Mouse (Mus musculus): ENCODE results near the gene Fbxw5. TPM values are rescaled to one million over a fixed set of nuclear protein-coding genes. Genes with fewer than 3 reads are reported as not detected.
A peak's percentile ranks its signal among the peaks of the same experiment; 100 is the strongest.
"Not testable (repeated sequence)": the region's sequence is repeated elsewhere in the genome, so short reads cannot be mapped to it uniquely, and the experiment has no call there.

The Fbxw5 gene
- total RNA-seq, 4 experiments from 2014 or later, result 116 to 120 (median 118) TPM

DNA sequence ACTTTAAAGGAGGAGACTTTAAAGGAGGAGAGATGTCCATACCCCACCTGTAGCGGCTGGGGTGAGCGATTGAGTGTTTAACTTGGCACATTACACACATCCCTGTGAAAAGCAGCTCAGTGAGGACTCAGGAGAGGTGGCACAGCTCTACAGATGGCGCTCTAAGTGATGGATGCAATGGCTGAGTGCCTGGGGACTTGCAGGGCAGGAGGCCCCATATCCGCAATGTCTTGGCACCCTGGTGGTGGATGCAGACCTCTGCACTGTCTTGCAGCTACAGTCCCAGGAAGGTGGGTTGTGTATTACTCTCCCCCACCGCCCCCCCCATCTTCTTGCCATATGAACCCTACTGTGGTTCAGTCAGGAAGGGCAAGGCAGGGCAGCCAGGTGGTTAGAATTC, 6.4 kb downstream of the Fbxw5 start:
- DNase-seq (ENCODE audit: low spot score in 2 of 2), result no peak

DNA sequence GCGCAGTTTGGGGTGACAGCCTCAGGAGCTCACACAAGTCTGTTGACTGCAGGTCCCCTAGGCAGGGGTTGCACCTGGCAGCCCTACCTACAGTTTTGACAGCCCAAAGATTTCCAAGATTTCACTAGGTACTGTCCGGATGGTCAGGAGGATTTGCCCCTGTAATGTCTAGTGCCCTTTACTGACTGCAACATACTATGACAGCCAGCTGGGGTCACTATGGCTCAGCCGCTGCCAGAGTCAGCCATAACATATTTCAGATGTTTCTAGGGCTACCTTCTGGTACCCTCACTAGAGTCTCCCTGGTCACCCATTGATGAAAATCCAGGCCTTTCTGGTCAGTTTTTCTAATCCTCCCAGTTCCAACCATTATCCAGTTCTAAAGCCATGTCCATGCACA, 9.4 kb downstream of the Fbxw5 start:
- no peak for DNase-seq (ENCODE audit: low spot score in 2 of 2)

DNA sequence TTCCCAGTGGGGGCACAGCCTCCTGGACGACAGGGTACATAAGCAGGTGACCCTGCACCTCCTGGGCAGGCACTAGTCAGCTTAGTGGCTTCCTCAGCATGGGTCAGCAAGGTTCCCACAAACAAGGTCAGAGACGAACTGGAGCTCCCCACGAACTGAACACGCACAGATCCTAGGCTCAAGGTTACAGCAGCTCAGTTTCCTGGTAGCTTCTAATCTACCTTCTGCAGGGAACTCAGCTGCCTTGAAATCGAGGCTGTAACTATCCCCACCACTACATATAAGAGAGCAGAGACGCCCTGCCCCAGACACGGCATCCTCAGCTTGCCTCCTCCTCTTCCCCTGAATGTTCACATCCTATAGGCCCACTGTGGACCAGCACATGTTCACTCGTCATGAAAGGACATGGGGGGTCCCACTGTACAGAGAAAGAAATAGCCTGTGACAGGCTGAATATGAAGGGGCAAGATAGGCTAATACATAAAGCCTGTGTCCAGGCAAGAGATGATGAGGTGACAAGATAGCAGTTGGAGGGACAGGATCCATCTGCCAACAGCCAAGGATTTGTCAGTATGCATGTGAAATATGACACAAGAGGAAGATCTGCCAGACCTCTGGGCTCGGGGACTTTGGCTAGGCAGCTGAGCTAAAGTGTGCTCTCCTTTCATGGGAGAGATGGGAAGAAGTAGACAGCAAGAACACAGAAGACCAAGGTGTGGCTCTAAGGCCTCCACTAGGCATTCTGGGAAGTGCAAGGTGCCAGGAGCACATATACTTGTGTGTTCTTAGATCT, 26.2 kb downstream of the Fbxw5 start:
- DNase-seq (ENCODE audit: low spot score in 2 of 2), result no peak

DNA sequence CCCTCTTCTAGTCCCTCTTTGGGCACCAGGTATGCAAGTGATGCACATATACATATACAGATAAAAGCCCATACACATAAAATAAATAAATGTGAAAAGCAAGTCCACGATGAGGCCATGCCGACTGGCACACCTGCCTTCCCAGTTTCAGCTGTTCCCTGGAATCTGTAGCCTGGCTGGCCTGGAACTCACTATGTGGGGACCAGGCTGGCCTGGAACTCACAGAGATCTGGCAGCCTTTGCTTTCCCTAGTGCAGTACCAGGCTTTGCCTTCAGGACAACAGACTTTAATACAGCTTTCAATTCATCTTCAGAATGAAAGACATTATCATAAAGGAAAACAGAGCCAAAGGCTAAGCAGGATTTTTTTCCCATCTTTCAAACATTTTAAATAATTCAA, 33.2 kb downstream of the Fbxw5 start:
- no peak for DNase-seq (ENCODE audit: low spot score in 2 of 2)

DNA sequence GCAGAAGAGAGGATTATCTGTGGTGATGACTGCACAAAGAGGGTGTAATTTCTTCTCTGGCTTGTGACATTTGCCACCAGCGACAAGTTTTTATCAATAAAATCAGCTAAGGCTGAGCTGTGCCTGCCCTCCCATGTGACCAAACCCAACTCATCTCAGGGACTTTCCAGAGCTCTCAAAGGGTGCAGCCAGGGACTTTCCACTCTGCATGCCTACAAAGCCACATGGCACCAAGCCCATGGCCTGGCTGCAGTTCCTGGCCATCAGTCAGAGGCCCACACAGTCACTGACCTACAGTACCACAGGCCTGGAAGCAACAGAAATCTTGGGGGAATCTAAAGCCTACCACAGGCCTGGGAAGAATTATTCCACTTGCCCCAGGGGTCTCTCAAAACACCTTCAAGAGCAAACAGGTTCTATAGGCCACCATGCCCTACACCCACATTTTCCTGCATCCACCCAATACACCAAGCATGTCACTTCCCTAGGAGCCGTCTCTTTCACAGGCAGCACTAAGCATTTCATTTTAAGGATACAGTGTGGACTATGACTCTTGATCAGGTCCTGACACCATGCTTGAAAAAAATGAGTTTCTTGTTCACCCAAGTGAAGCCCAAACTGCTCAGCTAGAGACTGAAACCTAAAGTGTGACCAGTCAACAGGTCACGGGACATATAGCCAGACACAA, 33.8 kb downstream of the Fbxw5 start:
- DNase-seq (ENCODE audit: low spot score in 2 of 2), result peak in 1 of 2 experiments; percentile 38

DNA sequence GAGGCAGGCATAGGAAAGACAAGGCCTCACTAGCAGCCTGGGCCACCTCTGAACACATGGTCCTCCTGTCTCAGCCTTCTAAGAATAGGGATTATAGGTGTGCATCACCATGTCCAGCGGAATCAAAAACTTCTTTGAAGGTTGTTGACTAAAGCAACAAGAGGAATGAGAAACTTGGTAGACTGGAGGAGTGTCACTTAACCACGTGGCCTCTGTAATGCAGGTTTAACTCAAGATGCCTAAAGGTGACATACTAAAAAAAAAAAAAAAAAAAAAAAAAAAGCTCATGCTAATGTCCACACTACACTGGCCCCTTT, 34.3 kb downstream of the Fbxw5 start:
- no peak for DNase-seq (ENCODE audit: low spot score in 2 of 2)

DNA sequence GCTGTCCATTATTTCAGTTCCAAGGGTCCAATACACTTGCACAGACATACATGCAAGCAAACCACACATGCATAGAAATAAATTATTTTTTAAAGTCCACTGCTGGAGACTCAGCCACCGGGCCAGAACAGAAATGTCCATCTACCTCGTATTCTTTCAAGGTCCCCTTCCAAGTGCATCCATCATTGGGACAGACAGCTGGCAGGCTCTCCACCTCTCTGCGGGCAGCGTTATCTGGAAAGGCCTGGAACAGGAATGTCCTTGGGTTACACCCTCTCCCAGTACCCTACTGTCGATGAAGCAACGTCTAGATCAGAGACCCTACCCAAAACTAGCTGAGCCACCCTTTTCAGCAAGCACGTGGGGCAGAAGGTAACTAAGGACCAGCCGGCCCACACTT, 36.0 kb downstream of the Fbxw5 start:
- DNase-seq (ENCODE audit: low spot score in 2 of 2), result no peak

DNA sequence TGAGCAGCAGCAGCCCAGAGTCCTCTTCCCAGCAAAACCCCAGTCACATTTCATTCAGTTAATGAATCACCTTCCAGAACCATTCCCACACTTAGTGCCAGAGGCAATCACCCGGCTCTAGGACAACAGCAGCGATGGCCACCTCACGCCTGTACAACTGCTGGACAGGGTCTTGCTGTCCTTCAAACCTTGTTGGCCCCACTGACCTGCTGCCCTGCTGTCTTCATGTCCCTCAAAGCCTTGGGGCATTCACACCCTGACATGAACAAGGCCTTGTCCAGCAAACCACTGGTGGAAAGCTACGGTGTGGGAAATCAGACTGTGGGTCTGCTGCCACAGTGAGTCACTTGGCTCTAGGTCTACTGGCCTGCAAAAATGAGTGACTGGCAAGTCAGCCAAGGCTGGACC, 40.0 kb downstream of the Fbxw5 start:
- no peak for DNase-seq (ENCODE audit: low spot score in 2 of 2)

DNA sequence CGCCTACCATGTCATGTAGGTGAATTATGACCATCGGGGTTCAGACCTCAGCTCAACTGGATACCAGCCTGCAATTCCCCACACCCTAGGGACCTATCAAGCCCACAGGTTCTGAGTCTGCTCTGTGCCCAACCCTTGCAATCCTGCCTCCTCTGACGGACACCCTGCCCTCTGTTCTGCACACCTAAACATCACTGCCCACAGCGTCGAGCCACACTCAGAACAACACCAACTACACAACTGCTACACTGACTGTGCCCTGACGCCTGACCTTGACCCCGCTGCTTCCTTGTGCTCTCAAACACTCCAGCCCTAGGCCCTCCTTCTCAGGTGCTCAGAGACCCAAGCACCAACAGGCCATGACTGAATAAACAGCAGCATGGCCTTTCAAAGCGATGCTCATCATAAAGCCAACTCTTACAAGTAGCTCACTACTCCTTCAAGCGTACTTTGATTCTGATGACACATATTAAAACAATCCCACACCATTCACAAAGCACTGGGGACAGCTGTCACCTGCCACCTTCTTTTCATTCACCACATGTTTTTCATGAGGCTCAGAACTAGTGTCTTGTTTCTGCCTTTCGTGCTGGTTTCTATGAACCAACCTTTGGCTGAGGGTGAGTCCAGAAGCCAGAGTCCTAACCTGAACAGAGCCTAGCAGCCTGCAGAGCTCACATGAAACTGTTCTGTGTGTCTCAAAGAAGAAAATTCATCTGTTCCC, 41.3 kb downstream of the Fbxw5 start:
- no peak for DNase-seq (ENCODE audit: low spot score in 2 of 2)

DNA sequence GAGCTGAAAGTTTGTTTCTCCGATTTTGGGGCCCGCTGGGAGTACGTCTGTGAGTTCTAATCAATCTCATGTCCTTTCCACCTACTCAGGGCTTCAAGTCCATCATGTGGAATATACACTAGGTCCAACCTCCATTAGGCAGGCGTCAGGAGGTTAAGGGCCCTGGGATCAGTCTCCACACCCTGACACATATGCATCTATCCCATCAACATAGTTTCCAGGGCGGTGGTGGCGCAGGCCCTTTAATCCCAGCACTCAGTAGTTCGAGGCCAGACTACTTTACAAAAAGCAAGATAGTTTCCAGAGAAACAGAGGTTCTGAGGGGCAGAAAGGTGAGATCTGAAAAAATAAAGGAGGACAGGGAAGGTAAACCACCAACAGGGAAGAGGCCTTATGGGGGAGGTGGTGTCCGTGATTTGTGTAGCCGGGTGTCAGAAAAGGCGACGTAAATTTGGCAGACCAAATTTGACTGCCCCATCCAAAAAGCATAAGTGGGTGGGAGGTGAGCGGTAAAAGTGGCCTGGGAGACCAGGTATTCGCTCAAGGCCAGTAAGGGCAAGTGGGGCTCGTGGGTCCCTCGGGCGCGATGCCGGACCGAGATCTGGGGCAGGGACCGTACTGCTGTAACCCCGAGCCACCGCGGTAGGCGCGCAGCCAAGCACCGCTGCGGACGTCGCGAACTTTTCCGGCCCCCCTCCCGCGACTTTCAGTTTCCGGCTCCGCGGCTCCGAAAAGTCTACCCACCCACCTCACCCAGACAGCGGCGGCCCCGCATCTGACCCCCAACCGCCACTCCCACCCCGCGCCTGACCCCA, 45.7 kb downstream of the Fbxw5 start:
- DNase-seq (ENCODE audit: low spot score in 2 of 2), result no peak

DNA sequence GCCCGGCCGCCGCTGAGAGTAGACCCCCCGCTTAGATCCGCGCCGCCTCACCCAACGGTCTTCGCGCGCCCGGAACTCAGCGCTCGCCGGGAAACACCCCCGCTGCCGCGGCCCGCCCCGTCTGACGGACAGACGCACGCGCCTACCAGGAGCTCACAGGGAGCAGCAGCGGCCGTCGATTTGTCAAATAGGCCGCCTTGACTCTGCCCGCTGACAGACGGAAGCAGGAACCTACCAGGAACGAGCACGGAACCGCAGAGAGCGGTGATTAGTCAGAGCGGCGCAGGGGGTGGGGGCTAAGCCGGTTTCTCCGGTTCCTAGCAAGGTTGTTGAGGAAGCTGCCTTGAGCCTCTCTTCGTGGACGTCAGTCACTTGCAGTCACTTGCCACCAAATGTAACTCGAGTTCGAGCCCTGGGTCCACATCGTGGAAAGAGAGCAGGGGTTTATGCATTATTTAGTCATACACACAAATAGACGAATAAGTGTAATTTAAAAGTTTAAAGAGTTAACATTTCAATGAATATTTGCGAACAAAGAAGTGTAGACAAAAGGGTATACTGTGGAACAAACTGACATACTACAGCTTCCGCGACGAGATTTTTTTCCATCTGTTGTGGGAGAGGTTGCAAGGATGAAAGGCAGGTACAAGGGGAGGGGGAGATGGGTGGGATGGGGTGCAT, 46.4 kb downstream of the Fbxw5 start, which contains the start of gene Traf2:
Gene Traf2, minus strand, starts transcription at position 130 of the 681 bp plus-strand sequence.
- DNase-seq (ENCODE audit: low spot score in 2 of 2), result peak; percentile 98 to 99

DNA sequence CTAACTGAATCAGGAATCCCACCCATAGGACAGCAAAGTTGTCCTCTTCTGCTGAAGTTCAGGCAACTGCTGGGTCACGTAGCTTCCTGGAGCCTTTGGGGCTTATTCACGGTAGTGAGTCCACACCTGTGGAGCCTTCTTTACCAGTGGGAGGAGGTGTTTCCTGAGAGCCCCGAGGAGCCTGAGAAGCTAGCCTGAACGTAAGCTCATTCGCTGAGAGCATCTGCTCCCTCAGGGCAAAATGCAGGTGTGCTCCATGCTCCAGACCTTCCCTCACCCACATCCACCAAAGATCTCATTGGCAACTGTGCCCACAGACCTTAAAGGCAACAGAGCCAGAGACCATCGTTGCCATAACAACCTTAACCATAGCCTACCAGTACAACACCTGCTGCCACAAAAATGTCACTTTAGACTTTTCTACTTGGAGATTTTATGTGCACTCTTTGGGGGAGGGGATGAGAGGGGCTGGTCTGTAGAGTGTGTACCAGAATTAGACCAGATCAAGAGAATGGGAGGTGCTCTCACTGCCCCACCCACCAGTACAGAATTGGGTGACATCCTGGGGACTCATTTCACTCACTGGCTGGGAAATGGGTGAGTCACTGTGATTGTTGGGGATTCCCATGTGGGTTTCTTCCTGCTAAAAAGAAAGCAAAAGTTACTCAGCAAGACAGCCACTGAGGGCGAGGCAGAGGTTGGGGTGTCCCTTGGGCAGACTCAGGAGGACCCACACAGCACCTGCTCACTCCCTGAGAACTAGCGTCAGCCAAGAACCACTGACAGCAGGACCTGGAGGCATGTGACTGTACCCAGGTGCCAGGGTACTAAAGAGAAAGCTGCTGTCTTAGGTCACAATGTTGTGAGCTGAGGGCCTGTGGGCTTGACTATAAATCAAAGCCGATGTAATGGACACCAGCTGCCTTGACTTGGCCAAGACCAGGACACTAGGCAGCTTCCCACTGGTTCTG, 48.8 kb downstream of the Fbxw5 start:
- peak in 1 of 2 experiments; percentile 5 for DNase-seq (ENCODE audit: low spot score in 2 of 2)

DNA sequence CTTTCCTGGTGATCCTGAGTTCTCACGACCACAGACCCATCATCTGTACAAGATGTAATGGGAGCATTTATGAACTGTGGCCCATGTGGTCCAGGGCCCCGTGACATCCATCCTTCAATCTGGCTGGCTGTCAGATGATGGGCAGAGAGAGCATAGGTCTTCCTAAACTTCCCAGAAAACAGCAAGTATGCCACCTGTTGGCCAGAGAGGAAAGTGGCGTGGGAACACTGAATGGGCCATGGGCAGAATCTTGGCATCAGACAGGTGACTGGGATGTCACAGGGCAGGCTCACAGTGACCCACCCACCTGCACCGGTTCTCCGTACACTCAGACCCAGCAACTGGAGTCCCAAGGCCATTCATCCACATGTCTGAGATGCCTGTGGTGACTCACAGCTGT, 50.6 kb downstream of the Fbxw5 start:
- DNase-seq (ENCODE audit: low spot score in 2 of 2), result peak; percentile 35 to 38

DNA sequence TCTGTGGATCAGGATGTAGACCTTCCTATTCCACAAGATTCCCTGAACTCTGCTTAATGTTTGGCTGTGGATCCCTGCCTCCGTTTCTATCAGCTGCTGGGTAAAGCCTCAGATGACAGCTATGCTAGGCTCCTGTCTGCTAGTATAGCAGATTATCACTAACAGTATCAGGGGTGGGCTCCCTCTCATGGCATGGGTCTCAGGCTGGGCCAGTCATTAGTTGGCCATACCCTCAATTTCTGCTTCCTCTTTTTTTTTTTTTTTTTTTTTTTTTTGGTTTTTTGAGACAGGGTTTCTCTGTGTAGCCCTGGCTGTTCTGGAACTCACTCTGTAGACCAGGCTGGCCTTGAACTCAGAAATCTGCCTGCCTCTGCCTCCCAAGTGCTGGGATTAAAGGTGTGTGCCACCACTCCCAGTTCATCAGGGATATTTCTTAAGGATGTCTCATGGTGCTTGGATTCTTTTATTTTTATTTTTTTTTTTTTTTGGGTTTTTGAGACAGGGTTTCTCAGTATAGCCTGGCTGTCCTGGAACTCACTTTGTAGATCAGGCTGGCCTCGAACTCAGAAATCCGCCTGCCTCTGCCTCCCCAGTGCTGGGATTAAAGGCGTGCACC, 52.7 kb downstream of the Fbxw5 start:
- not testable (repeated sequence) for DNase-seq (ENCODE audit: low spot score in 2 of 2)

Other genes with a start within 250 kb of the Fbxw5 start
- 10 to 100 TPM; 27.0 to 44.4 (median 33.9) TPM for gene Tmem203, start 245.3 kb upstream of the Fbxw5 start, total RNA-seq (2022)
- 10 to 100 TPM; 19.9 to 27.8 (median 24.3) TPM for gene Tprn, start 238.1 kb upstream of the Fbxw5 start, total RNA-seq (2022)
- gene Ssna1, start 228.3 kb upstream of the Fbxw5 start, total RNA-seq (2022), result 10 to 100 TPM; 59.0 to 71.0 (median 64.3) TPM
- 100 to 1,000 TPM in 2 of 4 experiments, 10 to 100 TPM in 2; 87.9 to 110 (median 99.0) TPM for gene Anapc2, start 228.3 kb upstream of the Fbxw5 start, total RNA-seq (2022)
- not detected for gene Tmem210, start 212.6 kb upstream of the Fbxw5 start, total RNA-seq (2022)
- not detected for gene Lrrc26, start 210.8 kb upstream of the Fbxw5 start, total RNA-seq (2022)
- gene Grin1, start 181.6 kb upstream of the Fbxw5 start, total RNA-seq (2022), result 100 to 1,000 TPM; 366 to 436 (median 415) TPM
- gene Man1b1, start 168.4 kb upstream of the Fbxw5 start, total RNA-seq (2022), result 10 to 100 TPM; 53.7 to 68.2 (median 59.6) TPM
- 10 to 100 TPM; 38.9 to 52.9 (median 45.4) TPM for gene Dpp7, start 144.4 kb upstream of the Fbxw5 start, total RNA-seq (2022)
- gene Uap1l1, start 135.1 kb upstream of the Fbxw5 start, total RNA-seq (2022), result 10 to 100 TPM; 12.0 to 28.7 (median 20.3) TPM
- 1 to 10 TPM; 2.4 to 4.6 (median 4.2) TPM for gene Sapcd2, start 128.4 kb upstream of the Fbxw5 start, total RNA-seq (2022)
- 10 to 100 TPM; 14.6 to 20.7 (median 16.8) TPM for gene Entpd2, start 104.9 kb upstream of the Fbxw5 start, total RNA-seq (2022)
- gene Npdc1, start 101.4 kb upstream of the Fbxw5 start, total RNA-seq (2022), result 100 to 1,000 TPM; 390 to 435 (median 411) TPM
- under 1 TPM; 0.35 to 0.98 (median 0.44) TPM for gene Fut7, start 77.5 kb upstream of the Fbxw5 start, total RNA-seq (2022)
- 100 to 1,000 TPM; 165 to 186 (median 183) TPM for gene Abca2, start 72.0 kb upstream of the Fbxw5 start, total RNA-seq (2022)
- gene Clic3, start 43.9 kb upstream of the Fbxw5 start, total RNA-seq (2022), result under 1 TPM in 2 of 4 experiments, not detected in 2; 0.43 to 0.92 TPM
- 10 to 100 TPM; 60.3 to 63.5 (median 61.8) TPM for gene Paxx, start 39.7 kb upstream of the Fbxw5 start, total RNA-seq (2022)
- gene Ptgds, start 30.7 kb upstream of the Fbxw5 start, total RNA-seq (2022), result 1,000 to 10,000 TPM in 3 of 4 experiments, 100 to 1,000 TPM in 1; 912 to 1,488 (median 1,209) TPM
- gene Lcn12, start 6.8 kb upstream of the Fbxw5 start, total RNA-seq (2022), result not detected
- 1 to 10 TPM in 3 of 4 experiments, under 1 TPM in 1; 0.77 to 1.4 (median 1.2) TPM for gene C8g, start 969 bp downstream of the Fbxw5 start, total RNA-seq (2022)
- 10 to 100 TPM; 10.1 to 12.1 (median 10.7) TPM for gene Traf2, start 46.2 kb downstream of the Fbxw5 start, total RNA-seq (2022)
- gene Edf1, start 57.1 kb downstream of the Fbxw5 start, total RNA-seq (2022), result 100 to 1,000 TPM; 124 to 203 (median 161) TPM
- 1 to 10 TPM in 3 of 4 experiments, under 1 TPM in 1; 0.96 to 3.8 (median 2.0) TPM for gene Mamdc4, start 74.1 kb downstream of the Fbxw5 start, total RNA-seq (2022)
- gene Phpt1, start 74.5 kb downstream of the Fbxw5 start, total RNA-seq (2022), result 10 to 100 TPM; 64.6 to 76.6 (median 69.6) TPM
- gene Ajm1, start 81.0 kb downstream of the Fbxw5 start, total RNA-seq (2022), result 100 to 1,000 TPM in 1 of 4 experiments, 10 to 100 TPM in 3; 82.9 to 103 (median 92.4) TPM
- gene Rabl6, start 107.8 kb downstream of the Fbxw5 start, total RNA-seq (2022), result 100 to 1,000 TPM; 127 to 168 (median 150) TPM
- not detected for gene Ccdc183, start 116.9 kb downstream of the Fbxw5 start, total RNA-seq (2022)
- gene Tmem141, start 121.3 kb downstream of the Fbxw5 start, total RNA-seq (2022), result 10 to 100 TPM; 14.9 to 24.0 (median 16.6) TPM
- under 1 TPM; 0.45 to 0.80 (median 0.64) TPM for gene Fcna, start 127.3 kb downstream of the Fbxw5 start, total RNA-seq (2022)
- gene Lcn8, start 152.4 kb downstream of the Fbxw5 start, total RNA-seq (2022), result not detected
- not detected for gene Lcn5, start 157.2 kb downstream of the Fbxw5 start, total RNA-seq (2022)
- gene Lcn6, start 176.0 kb downstream of the Fbxw5 start, total RNA-seq (2022), result not detected
- not detected for gene Lcn10, start 182.0 kb downstream of the Fbxw5 start, total RNA-seq (2022)
- gene Obp2a, start 199.3 kb downstream of the Fbxw5 start, total RNA-seq (2022), result not detected
- gene Bmyc, start 206.0 kb downstream of the Fbxw5 start, total RNA-seq (2022), result 10 to 100 TPM; 72.4 to 98.0 (median 84.8) TPM
- under 1 TPM in 2 of 4 experiments, not detected in 2; 0.64 to 0.93 TPM for gene Obp2b, start 236.3 kb downstream of the Fbxw5 start, total RNA-seq (2022)

Measured in layer of hippocampus, adult 8-10 months (tissue).